Mouse (Mus musculus) liver, embryonic 13.5 days (tissue): ENCODE measurements around the gene Gm26727. TPM values are rescaled to one million over a fixed set of nuclear protein-coding genes. Genes with fewer than 3 reads are reported as not detected.
"Not testable (repeated sequence)": the region's sequence is repeated elsewhere in the genome, so short reads cannot be mapped to it uniquely, and the experiment has no call there.

ENCODE experiments used
- ATAC-seq: fragments of 200-750 bp; cut with Nextera tagmentation; 2 replicates; pipeline ENCODE4 v1.8.0; 2017; ENCODE audit warnings: low read depth, mild to moderate bottlenecking, moderate number of reproducible peaks, moderate library complexity
- DNase-seq: peaks from one replicate; pipeline ENCODE4 v3.0.0; 2022
- H3K27ac ChIP-seq: fragments of 300-500 bp; sonication (generic); 2 replicates; pipeline ENCODE4 v1.5.1; 2015; ENCODE audit warnings: moderate library complexity, mild to moderate bottlenecking, inconsistent platforms
- H3K27me3 ChIP-seq: fragments of 300-500 bp; sonication (generic); 2 replicates; pipeline ENCODE4 v1.6.1; 2015; ENCODE audit warnings: mild to moderate bottlenecking, inconsistent platforms
- H3K36me3 ChIP-seq: fragments of 300-500 bp; sonication (generic); 2 replicates; pipeline ENCODE4 v1.6.1; 2015; ENCODE audit warnings: mild to moderate bottlenecking, inconsistent platforms
- H3K4me1 ChIP-seq: fragments of 300-500 bp; sonication (generic); replicated peaks from 2 replicates; pipeline ENCODE4 v1.6.1; 2015; ENCODE audit warnings: inconsistent platforms
- H3K4me2 ChIP-seq: fragments of 300-500 bp; sonication (generic); 2 replicates; pipeline ENCODE4 v1.6.1; 2015; ENCODE audit warnings: inconsistent platforms, mild to moderate bottlenecking, moderate library complexity
- H3K4me3 ChIP-seq: fragments of 300-500 bp; sonication (generic); replicated peaks from 2 replicates; pipeline ENCODE4 v1.5.1; 2015; ENCODE audit warnings: mild to moderate bottlenecking, inconsistent platforms
- H3K9ac ChIP-seq: fragments of 300-500 bp; sonication (generic); 2 replicates; pipeline ENCODE4 v1.6.1; 2015; ENCODE audit warnings: mild to moderate bottlenecking, inconsistent platforms
- H3K9me3 ChIP-seq: fragments of 300-500 bp; sonication (generic); replicated peaks from 2 replicates; pipeline ENCODE4 v1.6.1; 2016; ENCODE audit warnings: inconsistent platforms
- WGBS: fragments of 180-500 bp; shearing (Covaris S2); methylation state at CpG from one replicate; pipeline ENCODE4 v1.1.7; 2015; ENCODE audit not compliant: insufficient replicate concordance; 5-methylcytosine and 5-hydroxymethylcytosine counted together
- polyA plus RNA-seq: library from polyadenylated mRNA; unstranded; fragments of >200 nt; fragmentation: Nextera tagmentation; extraction: Ambion mirVana; gene quantifications from 2 replicates; pipeline ENCODE4 v1.2.1, GENCODE M21; 2015

The Gm26727 gene
- polyA plus RNA-seq, 1 experiment from 2014 or later: not detected

DNA sequence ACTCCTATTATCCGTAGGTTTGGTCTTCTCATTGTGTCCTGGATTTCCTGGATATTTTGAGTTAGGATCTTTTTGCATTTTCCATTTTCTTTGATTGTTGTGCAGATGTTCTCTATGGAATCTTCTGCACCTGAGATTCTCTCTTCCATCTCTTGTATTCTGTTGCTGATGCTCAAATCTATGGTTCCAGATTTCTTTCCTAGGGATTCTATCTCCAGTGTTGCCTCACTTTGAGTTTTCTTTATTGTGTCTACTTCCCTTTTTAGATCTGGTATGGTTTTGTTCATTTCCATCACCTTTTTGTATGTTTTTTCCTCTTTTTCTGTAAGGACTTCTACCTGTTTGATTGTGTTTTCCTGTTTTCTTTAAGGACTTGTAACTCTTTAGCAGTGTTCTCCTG lies 19.6 kb downstream of the Gm26727 start, which contains the start of gene Gm21830:
TSS of gene Gm21830 (plus strand) at position 301 of the 400 bp plus-strand sequence.
- H3K4me2 ChIP-seq, H3K9me3 ChIP-seq, ATAC-seq, H3K9ac ChIP-seq, DNase-seq, H3K4me1 ChIP-seq, H3K4me3 ChIP-seq, H3K27ac ChIP-seq, H3K27me3 ChIP-seq, H3K36me3 ChIP-seq: not testable (repeated sequence)
- WGBS: no CpG with 5 or more reads among the region's 1 CpGs

Other genes with a start within 250 kb of the Gm26727 start
- gene Gm21830, start 19.5 kb downstream of the Gm26727 start, polyA plus RNA-seq: not detected in 2 replicates
- not detected in 2 replicates for gene Xirp2, start 12.8 kb upstream of the Gm26727 start, polyA plus RNA-seq
- gene B3galt1, start 132.7 kb upstream of the Gm26727 start, polyA plus RNA-seq: 0.13 and 0.33 TPM in 2 replicates